Mouse (Mus musculus) inflammation-experienced regulatory T-cells, adult 16 weeks (primary cell): ENCODE results near the gene Jkamp. TPM values are rescaled to one million over a fixed set of nuclear protein-coding genes. Genes with fewer than 3 reads are reported as not detected.

Experiments used
- polyA plus RNA-seq: library from polyadenylated mRNA; unstranded; fragments of 100-300 nt; shearing (Covaris generic); gene quantifications from one replicate; pipeline ENCODE4 v1.2.1, GENCODE M21; 2017

Jkamp gene
- 49.9 TPM for polyA plus RNA-seq

GRCm38 (mm10) chr12:72085329-72086165, at the start of gene Jkamp, which contains the start of gene L3hypdh:
Gene Jkamp, plus strand, starts transcription at chr12:72085589.
Gene L3hypdh, minus strand, starts transcription at chr12:72085439.

GRCm38 (mm10) chr12:72070327-72071269, 14.8 kb upstream of the Jkamp start, which contains the start of gene Gpr135:
Gene Gpr135, minus strand, starts transcription at chr12:72071125.

Other genes starting within 250 kb of the Jkamp start
- gene Gpr135, start 14.5 kb upstream of the Jkamp start, polyA plus RNA-seq = not detected
- 0.40 TPM for gene L3hypdh, start 150 bp upstream of the Jkamp start, polyA plus RNA-seq
- gene Ccdc175, start 99.4 kb downstream of the Jkamp start, polyA plus RNA-seq = not detected